Mouse (Mus musculus) heart, adult 2 months (tissue): ENCODE results near the gene Esyt1.

ENCODE experiments used
- CTCF ChIP-seq: fragments of 200-600 bp; IDR thresholded peaks from 2 replicates; pipeline ENCODE4 v1.8.1; 2022; ENCODE audit warnings: antibody characterized with exemption, mild to moderate bottlenecking, moderate library complexity
- EP300 ChIP-seq: fragments of 200-500 bp; IDR thresholded peaks from 2 replicates; pipeline ENCODE4 v1.6.1; 2011; ENCODE audit warnings: low read depth, low read length, control low read depth; ENCODE audit not compliant: insufficient read depth
- POLR2A ChIP-seq: fragments of 200-500 bp; IDR thresholded peaks from 2 replicates; pipeline ENCODE4 v1.6.1; 2011; ENCODE audit warnings: mild to moderate bottlenecking, low read depth, low read length, control low read depth; ENCODE audit not compliant: insufficient read depth

- TF ChIP-seq CTCF, result no peak
- TF ChIP-seq POLR2A, result no peak
- TF ChIP-seq EP300, result no peak
These were observed 51.3 kb downstream of the Esyt1 start for GRCm38 (mm10) chr10:128474366-128474765.
